Mouse (Mus musculus) stomach, embryonic 14.5 days (tissue): Measurements from ENCODE around the gene Dscam. TPM values are rescaled to one million over a fixed set of nuclear protein-coding genes. Genes with fewer than 3 reads are reported as not detected.

Source experiments
- ATAC-seq: fragments of 200-750 bp; cut with Nextera tagmentation; 2 replicates; pipeline ENCODE4 v1.8.0; 2017; ENCODE audit warnings: low read depth, moderate TSS enrichment; ENCODE audit not compliant: insufficient number of reproducible peaks, insufficient read depth, low FRiP score
- H3K27ac ChIP-seq: fragments of 300-500 bp; sonication (generic); 2 replicates; pipeline ENCODE4 v1.5.1; 2014; ENCODE audit warnings: mild to moderate bottlenecking, low read length, moderate library complexity, mixed read lengths
- H3K27me3 ChIP-seq: fragments of 300-500 bp; sonication (generic); 2 replicates; pipeline ENCODE4 v1.6.1; 2014; ENCODE audit warnings: low read length, control low read depth, mixed read lengths; ENCODE audit not compliant: control insufficient read depth, insufficient read depth
- H3K36me3 ChIP-seq: fragments of 300-500 bp; sonication (generic); 2 replicates; pipeline ENCODE4 v1.6.1; 2014; ENCODE audit warnings: mild to moderate bottlenecking, control low read depth, low read length, moderate library complexity, mixed read lengths; ENCODE audit not compliant: control insufficient read depth, insufficient read depth
- H3K4me1 ChIP-seq: fragments of 300-500 bp; sonication (generic); 2 replicates; pipeline ENCODE4 v1.6.1; 2014; ENCODE audit warnings: low read length, control low read depth, mixed read lengths; ENCODE audit not compliant: control insufficient read depth, insufficient read depth
- H3K4me2 ChIP-seq: fragments of 300-500 bp; sonication (generic); replicated peaks from 2 replicates; pipeline ENCODE4 v1.6.1; 2014; ENCODE audit warnings: low read depth, low read length, control low read depth
- H3K4me3 ChIP-seq: fragments of 300-500 bp; sonication (generic); 2 replicates; pipeline ENCODE4 v1.5.1; 2014; ENCODE audit warnings: low read depth, low read length, control low read depth
- H3K9ac ChIP-seq: fragments of 300-500 bp; sonication (generic); replicated peaks from 2 replicates; pipeline ENCODE4 v1.6.1; 2014; ENCODE audit warnings: low read depth, mild to moderate bottlenecking, control low read depth, low read length, moderate library complexity, mixed read lengths
- H3K9me3 ChIP-seq: fragments of 300-500 bp; sonication (generic); 2 replicates; pipeline ENCODE4 v1.6.1; 2016; ENCODE audit warnings: low read depth, low read length, control low read depth; ENCODE audit not compliant: control insufficient read depth
- WGBS: fragments of 180-500 bp; shearing (Covaris S2); extraction: QIAGEN DNeasy Blood & Tissue Kit; methylation state at CpG from one replicate; pipeline ENCODE4 v1.1.7; 2014; 5-methylcytosine and 5-hydroxymethylcytosine counted together
- polyA plus RNA-seq: library from polyadenylated mRNA; unstranded; fragments of >200 nt; fragmentation: Nextera tagmentation; extraction: Ambion mirVana; gene quantifications from 2 replicates; pipeline ENCODE4 v1.2.1, GENCODE M21; 2014

Dscam gene
- polyA plus RNA-seq, 1 experiment from 2014 or later, result 0.30 TPM

DNA sequence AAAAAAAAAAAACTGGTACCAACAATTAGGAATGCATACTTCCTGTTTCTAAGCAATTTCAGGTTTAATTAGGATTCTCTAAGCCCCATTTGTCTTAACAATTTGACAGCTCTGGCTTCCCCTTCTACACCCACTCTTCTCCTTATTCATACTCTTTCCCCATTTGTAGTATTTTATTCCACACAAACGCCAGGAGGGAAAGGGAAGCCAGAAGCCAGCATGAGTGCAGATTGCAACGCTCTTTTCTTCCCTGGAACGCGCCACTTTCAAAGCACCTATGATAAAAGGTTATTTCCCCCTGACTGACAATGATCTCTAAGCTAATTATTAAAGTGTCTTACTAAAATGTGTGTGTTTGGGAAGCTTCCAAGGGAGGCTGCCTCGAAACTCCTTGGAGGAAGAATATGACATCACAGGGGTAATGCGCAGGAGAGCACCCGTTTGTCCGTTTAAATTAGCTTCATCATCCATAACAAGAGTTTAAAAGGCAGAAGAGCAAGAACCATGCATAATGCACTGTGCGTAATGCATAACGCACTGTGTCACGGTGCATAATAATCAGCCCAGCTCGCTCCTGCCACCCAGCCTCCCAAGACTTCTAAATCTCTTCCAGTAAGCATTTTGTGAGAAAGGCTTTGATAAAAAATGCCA lies 25.9 kb downstream of the Dscam start:
- Histone ChIP-seq H3K27ac (no peak overlapping the region), H3K4me2 (no peak overlapping the region), H3K9ac (no peak overlapping the region), H3K4me1 (no peaks in the 10 kb centered on the region), H3K36me3 (no peaks in the 10 kb centered on the region), H3K4me3 (no peak overlapping the region), H3K27me3 (no peaks in the 10 kb centered on the region), H3K9me3 (no peaks in the 10 kb centered on the region)
- WGBS, result 73% methylated on average over 12 of the region's 12 CpGs
- no peak for ATAC-seq

DNA sequence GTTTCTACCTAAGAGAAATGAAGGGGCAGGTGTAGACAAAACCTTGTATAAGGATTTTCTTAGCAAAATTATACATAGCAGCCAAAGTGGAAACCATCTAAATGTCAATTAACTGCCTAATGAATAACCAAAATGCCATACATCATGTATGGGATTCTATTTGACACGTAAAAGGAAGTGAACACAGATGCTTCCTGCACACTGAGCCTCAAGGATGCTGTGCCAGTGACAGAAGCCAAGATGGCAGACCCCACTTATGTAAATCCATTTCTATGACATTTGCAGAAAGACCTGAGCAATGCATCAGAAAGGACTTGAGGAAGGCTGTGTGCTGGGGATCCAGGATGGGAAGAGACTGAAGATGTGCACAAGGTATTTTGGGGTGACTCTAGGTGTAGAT lies 28.6 kb downstream of the Dscam start:
- H3K9ac ChIP-seq, result no peak overlapping the region
- no peaks in the 10 kb centered on the region for H3K27me3 ChIP-seq
- no peak overlapping the region for H3K4me3 ChIP-seq
- H3K36me3 ChIP-seq, result no peaks in the 10 kb centered on the region
- no peak for ATAC-seq
- no peak overlapping the region for H3K27ac ChIP-seq
- 86% methylated on average over 1 of the region's 1 CpGs for WGBS
- no peaks in the 10 kb centered on the region for H3K9me3 ChIP-seq
- H3K4me2 ChIP-seq, result no peak overlapping the region
- H3K4me1 ChIP-seq, result no peaks in the 10 kb centered on the region

- Histone ChIP-seq H3K4me3 (no peak overlapping the region), H3K27ac (no peak overlapping the region), H3K4me1 (no peaks in the 10 kb centered on the region), H3K9ac (no peak overlapping the region), H3K36me3 (no peaks in the 10 kb centered on the region), H3K4me2 (no peak overlapping the region), H3K9me3 (no peaks in the 10 kb centered on the region), H3K27me3 (no peaks in the 10 kb centered on the region)
- WGBS, result 80% methylated on average over 10 of the region's 10 CpGs
- ATAC-seq, result no peak
Observed at GRCm38 (mm10) chr16:97135003-97135827, 35.3 kb downstream of the Dscam start.

DNA sequence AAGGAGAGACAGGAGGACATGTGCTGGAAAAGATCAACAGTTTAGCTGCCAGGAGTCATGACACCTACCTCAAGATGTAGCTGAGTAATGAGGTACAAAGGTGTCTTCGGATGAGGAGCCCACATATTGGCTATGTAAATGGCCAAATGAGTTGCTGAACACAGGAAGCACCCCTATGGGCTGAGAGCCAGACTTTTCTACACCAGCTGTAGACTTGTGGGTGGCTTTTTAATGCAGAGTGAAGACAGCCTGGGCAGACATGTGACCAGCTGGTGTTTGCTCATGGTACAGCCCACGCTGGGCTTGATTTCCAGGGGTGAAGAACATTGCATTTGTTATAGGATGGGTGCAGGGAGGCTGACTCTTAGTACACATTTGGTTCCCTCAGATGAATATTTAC lies 43.3 kb downstream of the Dscam start:
- Histone ChIP-seq H3K27ac (no peak overlapping the region), H3K4me3 (no peak overlapping the region), H3K27me3 (no peaks in the 10 kb centered on the region), H3K9me3 (no peaks in the 10 kb centered on the region), H3K4me1 (no peaks in the 10 kb centered on the region), H3K4me2 (no peak overlapping the region), H3K36me3 (no peaks in the 10 kb centered on the region), H3K9ac (no peak overlapping the region)
- 75% methylated on average over 2 of the region's 2 CpGs for WGBS
- no peak for ATAC-seq

GRCm38 (mm10) chr16:97110028-97110427 lies 60.5 kb downstream of the Dscam start:
- Histone ChIP-seq H3K27me3 (no peaks in the 10 kb centered on the region), H3K36me3 (no peaks in the 10 kb centered on the region), H3K4me3 (no peak overlapping the region), H3K9me3 (no peaks in the 10 kb centered on the region), H3K27ac (no peak overlapping the region), H3K4me2 (no peak overlapping the region), H3K4me1 (no peaks in the 10 kb centered on the region), H3K9ac (no peak overlapping the region)
- no peak for ATAC-seq
- 69% methylated on average over 4 of the region's 4 CpGs for WGBS

DNA sequence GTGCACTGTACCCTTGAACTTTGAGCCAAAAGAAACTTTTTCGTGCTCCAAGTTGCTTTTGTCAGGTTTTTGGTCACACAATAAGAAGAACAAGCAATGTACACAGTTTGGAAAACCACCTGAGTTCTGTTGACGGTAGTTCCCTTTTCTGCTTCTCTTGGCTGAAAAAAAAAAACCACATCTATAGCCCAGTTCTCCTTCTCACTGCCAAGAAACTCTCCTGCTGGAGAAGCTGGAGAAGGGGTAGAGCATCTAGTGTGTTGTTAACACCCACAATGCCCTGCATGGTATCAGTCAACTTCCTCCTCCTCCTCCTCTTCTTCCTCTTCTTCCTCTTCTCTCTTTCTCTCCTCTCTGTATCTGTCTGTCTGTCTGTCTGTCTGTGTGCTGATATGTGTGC lies 65.3 kb downstream of the Dscam start:
- Histone ChIP-seq H3K9ac (no peak overlapping the region), H3K4me3 (no peak overlapping the region), H3K27ac (no peak overlapping the region), H3K4me2 (no peak overlapping the region), H3K36me3 (no peaks in the 10 kb centered on the region), H3K4me1 (no peaks in the 10 kb centered on the region), H3K9me3 (no peaks in the 10 kb centered on the region), H3K27me3 (no peaks in the 10 kb centered on the region)
- 75% methylated on average over 2 of the region's 2 CpGs for WGBS
- no peak for ATAC-seq

- Histone ChIP-seq H3K27me3 (no peaks in the 10 kb centered on the region), H3K4me3 (no peak overlapping the region), H3K9ac (no peak overlapping the region), H3K27ac (no peak overlapping the region), H3K4me1 (no peaks in the 10 kb centered on the region), H3K9me3 (no peaks in the 10 kb centered on the region), H3K4me2 (no peak overlapping the region), H3K36me3 (no peaks in the 10 kb centered on the region)
- ATAC-seq, result no peak
- WGBS, result 57% methylated on average over 2 of the region's 2 CpGs
Observed at GRCm38 (mm10) chr16:97103046-97103445, 67.5 kb downstream of the Dscam start.

GRCm38 (mm10) chr16:97100091-97100490 lies 70.5 kb downstream of the Dscam start:
- no peaks in the 10 kb centered on the region for H3K36me3 ChIP-seq
- no peaks in the 10 kb centered on the region for H3K4me1 ChIP-seq
- no peak overlapping the region for H3K4me2 ChIP-seq
- no peaks in the 10 kb centered on the region for H3K9me3 ChIP-seq
- H3K9ac ChIP-seq, result no peak overlapping the region
- WGBS, result 63% methylated on average over 2 of the region's 2 CpGs
- no peaks in the 10 kb centered on the region for H3K27me3 ChIP-seq
- no peak overlapping the region for H3K27ac ChIP-seq
- ATAC-seq, result no peak
- no peak overlapping the region for H3K4me3 ChIP-seq
